Mouse (Mus musculus) thymus, postnatal 0 days (tissue): Measurements from ENCODE around the gene Sos2. TPM values are rescaled to one million over a fixed set of nuclear protein-coding genes. Genes with fewer than 3 reads are reported as not detected.
"Not testable (repeated sequence)": the region's sequence is repeated elsewhere in the genome, so short reads cannot be mapped to it uniquely, and the experiment has no call there.

Source experiments
- DNase-seq: peaks from one replicate; pipeline ENCODE4 v3.0.0-alpha.2; 2015; ENCODE audit warnings: low spot score
- microRNA-seq: library from miRNA; unstranded; fragments of <30 nt; microRNA quantifications from one replicate; pipeline ENCODE4, GENCODE M21; 2016; ENCODE audit warnings: borderline number of aligned reads
- polyA plus RNA-seq: library from polyadenylated mRNA; unstranded; fragments of >200 nt; fragmentation: Nextera tagmentation; extraction: Ambion mirVana; gene quantifications from 2 replicates; pipeline ENCODE4 v1.2.1, GENCODE M21; 2015

The Sos2 gene
- polyA plus RNA-seq, 1 experiment from 2014 or later = 6.9 TPM

GRCm38 (mm10) chr12:69573271-69573670 is 108.4 kb downstream of the Sos2 start:
- no peak for DNase-seq

GRCm38 (mm10) chr12:69569926-69570325 is 111.7 kb downstream of the Sos2 start:
- DNase-seq = no peak

- DNase-seq = no peak
Observed at GRCm38 (mm10) chr12:69568266-69568665, 113.4 kb downstream of the Sos2 start.

DNA sequence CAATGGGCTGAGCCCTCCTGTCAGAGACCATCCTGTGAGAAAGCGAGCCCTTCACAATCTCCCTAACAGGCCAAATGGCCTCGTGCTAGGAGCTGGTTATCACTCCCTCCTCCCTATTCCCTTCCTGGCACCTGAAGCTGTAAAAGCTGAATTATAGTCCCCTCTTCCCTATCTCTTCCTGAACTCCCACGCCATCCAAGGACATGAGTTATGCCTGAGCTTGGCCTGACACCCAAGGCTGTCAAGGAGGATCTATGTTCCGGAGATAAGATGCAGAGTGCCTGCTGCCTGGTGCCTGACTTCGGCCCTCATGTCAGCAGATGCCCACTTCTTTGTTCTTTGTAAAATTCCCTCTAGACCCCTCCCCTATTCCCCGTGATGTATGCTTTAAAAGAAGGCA is 120.6 kb downstream of the Sos2 start:
- not testable (repeated sequence) for DNase-seq

- DNase-seq = no peak
Observed at GRCm38 (mm10) chr12:69556221-69556861, 125.3 kb downstream of the Sos2 start.

- peak; percentile 66 for DNase-seq
Observed at GRCm38 (mm10) chr12:69545456-69546178, 136.0 kb downstream of the Sos2 start.

DNA sequence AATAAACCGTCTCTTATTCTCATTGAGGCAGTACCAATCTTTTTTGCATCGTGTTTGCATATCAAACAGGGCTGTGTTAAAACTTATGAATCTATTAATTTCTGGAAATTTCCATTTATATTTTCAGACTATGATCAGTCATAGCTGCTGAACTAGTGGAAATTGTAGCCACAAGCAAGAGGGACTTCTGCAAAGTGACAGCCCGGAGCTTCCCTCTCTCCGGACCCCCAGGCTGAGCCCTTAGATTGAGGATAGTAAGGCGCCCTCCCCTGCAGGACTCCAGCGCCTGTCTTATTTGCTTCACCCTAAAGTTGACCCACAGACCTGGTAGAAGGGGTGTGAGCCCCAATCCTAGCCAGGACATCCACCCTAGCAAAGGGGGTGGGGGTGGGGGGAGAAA is 136.7 kb downstream of the Sos2 start:
- DNase-seq = no peak

GRCm38 (mm10) chr12:69544562-69544961 is 137.1 kb downstream of the Sos2 start:
- peak; percentile 18 for DNase-seq

GRCm38 (mm10) chr12:69542376-69542775 is 139.3 kb downstream of the Sos2 start:
- no peak for DNase-seq

DNA sequence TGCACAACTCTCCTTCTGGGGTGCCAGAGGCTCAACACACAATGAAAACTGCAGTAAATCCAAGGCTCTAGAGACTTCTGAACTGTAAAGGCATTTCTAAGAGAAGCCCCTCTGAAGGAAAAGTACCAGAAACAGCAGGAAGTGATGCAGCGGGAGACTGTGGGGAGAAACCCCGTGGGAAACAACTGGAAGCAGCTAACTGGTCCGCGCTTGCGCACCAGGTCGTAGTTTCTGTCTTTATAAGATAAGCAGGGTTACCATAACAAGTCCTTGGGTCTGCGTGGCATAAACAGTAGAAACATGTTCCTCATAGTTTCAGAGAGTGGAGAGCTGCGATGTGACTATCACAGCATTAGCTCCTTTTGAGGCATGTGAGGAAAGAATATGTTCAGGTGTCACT is 140.0 kb downstream of the Sos2 start:
- peak; percentile 41 for DNase-seq

GRCm38 (mm10) chr12:69539353-69539752 is 142.3 kb downstream of the Sos2 start:
- DNase-seq = peak; percentile 76

- DNase-seq = peak; percentile 36
Observed at GRCm38 (mm10) chr12:69538362-69538950, 143.2 kb downstream of the Sos2 start.

- peak; percentile 70 for DNase-seq
Observed at GRCm38 (mm10) chr12:69537675-69538361, 143.8 kb downstream of the Sos2 start.

GRCm38 (mm10) chr12:69537243-69537674 is 144.4 kb downstream of the Sos2 start:
- no peak for DNase-seq

DNA sequence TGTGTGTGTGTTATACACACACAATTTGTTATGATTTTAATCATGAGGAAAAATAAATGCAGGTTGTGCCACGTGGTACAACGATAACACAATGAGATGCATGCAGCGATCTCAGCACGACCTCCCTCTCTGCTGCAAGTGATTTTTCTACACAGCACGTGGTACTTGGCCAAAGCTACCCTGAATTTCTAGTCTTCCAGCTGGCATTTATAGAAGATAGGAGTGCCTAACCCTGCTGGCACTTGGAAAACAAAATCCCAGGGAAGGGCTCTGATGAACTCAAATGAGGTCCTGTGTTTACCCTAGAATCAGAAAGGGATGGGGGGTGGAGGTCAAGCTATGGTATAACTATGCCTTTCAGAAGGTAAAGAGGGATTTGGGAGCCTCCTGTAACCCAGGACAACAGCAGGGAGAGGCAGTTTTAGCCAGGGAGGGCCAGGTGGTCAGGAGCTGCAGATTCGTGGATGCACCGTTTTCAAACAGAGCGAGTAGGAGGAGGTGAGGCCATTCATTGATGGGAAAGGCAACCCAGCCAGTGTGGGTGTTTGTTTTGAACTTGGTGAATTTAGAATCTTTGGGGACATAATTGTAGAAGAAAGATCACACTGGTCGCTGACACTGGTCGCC is 144.9 kb downstream of the Sos2 start:
- DNase-seq = no peak

Small RNA genes within 50 kb of the gene (microRNA-seq; reads per million reads assigned to microRNA genes)
- not detected for gene Gm23018

Other genes with a start within 250 kb of the Sos2 start
- 29.6 and 29.9 TPM in 2 replicates for gene Vcpkmt, start 98.8 kb downstream of the Sos2 start, polyA plus RNA-seq
- 7.1 and 9.0 TPM in 2 replicates for gene L2hgdh, start 43.0 kb upstream of the Sos2 start, polyA plus RNA-seq
- gene Atp5s, start 43.1 kb upstream of the Sos2 start, polyA plus RNA-seq = 19.1 and 19.8 TPM in 2 replicates
- 4.2 and 7.8 TPM in 2 replicates for gene Cdkl1, start 109.4 kb upstream of the Sos2 start, polyA plus RNA-seq
- 1.8 and 1.9 TPM in 2 replicates for gene Atl1, start 210.8 kb upstream of the Sos2 start, polyA plus RNA-seq
- gene Map4k5, start 211.3 kb upstream of the Sos2 start, polyA plus RNA-seq = 11.9 and 15.3 TPM in 2 replicates